Mouse (Mus musculus): ENCODE measurements at regions not wholly inside any gene's neighbourhood (a gene's known extent, or its start where the extent isn't known, plus 50 kb on each side); places are given as distances from the start of the nearest gene placed in this dataset.

DNA sequence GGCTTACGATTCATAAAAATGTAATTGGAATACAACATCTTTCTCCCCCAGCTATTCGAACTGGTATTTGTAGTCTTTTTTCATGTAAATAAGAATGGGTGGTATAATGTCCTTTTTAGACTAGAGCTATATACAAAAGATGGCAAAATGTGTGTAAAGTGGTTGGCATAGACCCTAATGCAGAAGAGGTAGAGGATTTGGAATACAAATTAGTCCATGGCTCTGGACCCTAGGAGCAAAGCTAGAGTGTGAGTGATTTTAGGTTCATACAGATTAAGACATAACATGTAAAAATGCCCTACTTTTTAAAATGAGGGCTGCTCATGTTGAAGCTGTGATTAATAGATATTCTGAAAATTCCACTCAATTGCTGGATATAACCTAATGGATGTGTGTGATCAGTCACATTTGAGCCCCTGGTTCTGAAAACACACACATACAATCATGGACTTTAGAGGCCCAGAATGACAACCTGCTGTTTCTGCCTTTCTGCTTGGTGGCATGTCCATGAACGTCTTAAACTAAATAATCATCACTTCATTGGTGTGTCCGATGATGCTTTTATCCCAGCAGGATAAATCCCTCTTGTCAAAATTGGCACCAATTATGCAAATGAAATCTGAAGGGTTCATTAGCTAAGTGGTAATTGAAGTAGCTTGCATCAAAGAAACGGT is 423.6 kb upstream of the Lrrc7 start:
- Histone ChIP-seq H3K27ac (replicated peaks; ENCODE audit: low read depth, low read length) (no peak overlapping the region), H3K9ac (ENCODE audit: low read depth, low read length, severe bottlenecking) (no peak overlapping the region), H3K4me2 (replicated peaks; ENCODE audit: low read depth, low read length, severe bottlenecking) (no peak overlapping the region), H3K27me3 (ENCODE audit: control insufficient read depth, insufficient read depth, low read length) (no peaks in the 10 kb centered on the region), H3K9me3 (ENCODE audit: control insufficient read depth, low read length) (no peaks in the 10 kb centered on the region), H3K4me1 (ENCODE audit: control insufficient read depth, insufficient read depth, low read length) (no peaks in the 10 kb centered on the region), H3K36me3 (ENCODE audit: control insufficient read depth, insufficient read depth, low read length) (no peaks in the 10 kb centered on the region), H3K4me3 (replicated peaks; ENCODE audit: low read length) (no peak overlapping the region)
- ATAC-seq (ENCODE audit: low FRiP score, low read depth): no peak
- DNase-seq (ENCODE audit: low spot score): no peak
- no peak for TF ChIP-seq POLR2A (IDR thresholded peaks at IDR 0.05; ENCODE audit: borderline replicate concordance, extremely low read depth, insufficient read depth, insufficient read length)
- WGBS: 81% methylated on average over 5 of the region's 5 CpGs

DNA sequence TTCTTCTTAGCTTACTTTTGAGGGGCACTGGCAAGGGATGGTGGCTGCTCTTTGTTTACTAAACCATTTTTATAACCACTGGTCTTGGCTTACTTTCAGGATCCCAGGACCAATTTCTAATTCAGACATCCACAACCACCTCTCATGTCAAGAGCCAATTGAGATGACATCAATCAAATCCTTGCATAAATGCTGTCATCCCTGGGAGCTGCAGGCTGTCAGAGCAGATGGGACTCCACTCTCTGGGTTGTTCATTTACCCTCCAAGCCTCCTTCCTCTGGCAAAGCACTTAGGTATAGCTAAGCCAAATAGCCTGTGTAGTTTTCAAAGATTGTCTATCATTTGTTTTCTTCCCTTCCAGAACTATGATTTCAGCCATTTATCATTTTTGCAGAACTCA is 385.0 kb upstream of the Lrrc7 start:
- no peak for TF ChIP-seq POLR2A (IDR thresholded peaks at IDR 0.05; ENCODE audit: borderline replicate concordance, extremely low read depth, insufficient read depth, insufficient read length)
- Histone ChIP-seq H3K4me3 (replicated peaks; ENCODE audit: low read length) (no peak overlapping the region), H3K27ac (replicated peaks; ENCODE audit: low read depth, low read length) (no peak overlapping the region), H3K4me2 (replicated peaks; ENCODE audit: low read depth, low read length, severe bottlenecking) (no peak overlapping the region), H3K4me1 (ENCODE audit: control insufficient read depth, insufficient read depth, low read length) (no peaks in the 10 kb centered on the region), H3K36me3 (ENCODE audit: control insufficient read depth, insufficient read depth, low read length) (no peaks in the 10 kb centered on the region), H3K27me3 (ENCODE audit: control insufficient read depth, insufficient read depth, low read length) (no peaks in the 10 kb centered on the region), H3K9ac (ENCODE audit: low read depth, low read length, severe bottlenecking) (no peak overlapping the region), H3K9me3 (ENCODE audit: control insufficient read depth, low read length) (no peaks in the 10 kb centered on the region)
- ATAC-seq (ENCODE audit: low FRiP score, low read depth) (no peak), DNase-seq (ENCODE audit: low spot score) (no peak)

DNA sequence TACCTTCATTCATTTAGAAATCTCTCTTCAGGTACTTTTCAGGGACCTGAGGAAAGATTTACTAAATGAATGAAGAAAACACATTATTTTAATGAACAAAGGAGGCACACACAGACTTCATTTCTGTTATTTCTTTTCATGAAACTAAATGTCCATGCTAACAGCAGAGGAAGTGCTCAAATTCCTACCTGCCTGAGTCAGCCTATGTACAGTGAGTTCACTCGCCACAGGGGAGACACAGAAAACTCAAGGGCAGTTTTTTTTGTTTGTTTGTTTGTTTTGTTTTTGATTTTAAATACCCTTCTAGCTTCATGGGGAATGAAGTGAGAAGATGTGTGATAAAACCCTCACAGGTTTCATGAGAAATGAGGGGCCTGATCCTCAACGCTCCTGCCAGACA is 343.1 kb upstream of the Lrrc7 start:
- 43% methylated on average over 2 of the region's 2 CpGs for WGBS
- Histone ChIP-seq H3K9me3 (ENCODE audit: control insufficient read depth, low read length) (no peaks in the 10 kb centered on the region), H3K4me3 (replicated peaks; ENCODE audit: low read length) (no peak overlapping the region), H3K4me2 (replicated peaks; ENCODE audit: low read depth, low read length, severe bottlenecking) (no peak overlapping the region), H3K4me1 (ENCODE audit: control insufficient read depth, insufficient read depth, low read length) (no peaks in the 10 kb centered on the region), H3K36me3 (ENCODE audit: control insufficient read depth, insufficient read depth, low read length) (no peaks in the 10 kb centered on the region), H3K27me3 (ENCODE audit: control insufficient read depth, insufficient read depth, low read length) (no peaks in the 10 kb centered on the region), H3K27ac (replicated peaks; ENCODE audit: low read depth, low read length) (no peak overlapping the region), H3K9ac (ENCODE audit: low read depth, low read length, severe bottlenecking) (no peak overlapping the region)
- ATAC-seq (ENCODE audit: low FRiP score, low read depth) (no peak), DNase-seq (ENCODE audit: low spot score) (no peak)
- TF ChIP-seq POLR2A (IDR thresholded peaks at IDR 0.05; ENCODE audit: borderline replicate concordance, extremely low read depth, insufficient read depth, insufficient read length): no peak

DNA sequence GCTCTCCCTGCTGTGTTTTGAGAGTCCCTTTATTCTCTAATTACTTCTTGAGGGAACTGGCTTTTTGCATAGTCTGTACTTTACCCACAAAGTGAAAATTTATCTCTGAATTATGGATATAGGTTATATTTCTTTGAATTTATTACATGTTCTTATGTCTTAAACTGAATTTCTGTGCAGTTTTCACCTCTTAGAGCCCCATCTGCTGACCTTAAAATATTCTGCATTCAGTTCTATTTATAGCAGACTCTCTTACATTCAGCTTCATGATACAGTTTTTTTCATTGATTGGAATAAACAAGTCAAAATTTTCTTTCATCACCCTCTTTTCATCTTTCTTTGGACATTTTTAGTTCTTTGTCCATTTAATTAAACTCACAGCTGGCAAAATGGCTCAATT is 337.4 kb upstream of the Lrrc7 start:
- Histone ChIP-seq H3K4me2 (replicated peaks; ENCODE audit: low read depth, low read length, severe bottlenecking) (no peak overlapping the region), H3K27ac (replicated peaks; ENCODE audit: low read depth, low read length) (no peak overlapping the region), H3K4me3 (replicated peaks; ENCODE audit: low read length) (no peak overlapping the region), H3K4me1 (ENCODE audit: control insufficient read depth, insufficient read depth, low read length) (no peaks in the 10 kb centered on the region), H3K9ac (ENCODE audit: low read depth, low read length, severe bottlenecking) (no peak overlapping the region), H3K27me3 (ENCODE audit: control insufficient read depth, insufficient read depth, low read length) (no peaks in the 10 kb centered on the region), H3K9me3 (ENCODE audit: control insufficient read depth, low read length) (no peaks in the 10 kb centered on the region), H3K36me3 (ENCODE audit: control insufficient read depth, insufficient read depth, low read length) (no peaks in the 10 kb centered on the region)
- DNase-seq (ENCODE audit: low spot score): no peak
- no peak for TF ChIP-seq POLR2A (IDR thresholded peaks at IDR 0.05; ENCODE audit: borderline replicate concordance, extremely low read depth, insufficient read depth, insufficient read length)
- no peak for ATAC-seq (ENCODE audit: low FRiP score, low read depth)

DNA sequence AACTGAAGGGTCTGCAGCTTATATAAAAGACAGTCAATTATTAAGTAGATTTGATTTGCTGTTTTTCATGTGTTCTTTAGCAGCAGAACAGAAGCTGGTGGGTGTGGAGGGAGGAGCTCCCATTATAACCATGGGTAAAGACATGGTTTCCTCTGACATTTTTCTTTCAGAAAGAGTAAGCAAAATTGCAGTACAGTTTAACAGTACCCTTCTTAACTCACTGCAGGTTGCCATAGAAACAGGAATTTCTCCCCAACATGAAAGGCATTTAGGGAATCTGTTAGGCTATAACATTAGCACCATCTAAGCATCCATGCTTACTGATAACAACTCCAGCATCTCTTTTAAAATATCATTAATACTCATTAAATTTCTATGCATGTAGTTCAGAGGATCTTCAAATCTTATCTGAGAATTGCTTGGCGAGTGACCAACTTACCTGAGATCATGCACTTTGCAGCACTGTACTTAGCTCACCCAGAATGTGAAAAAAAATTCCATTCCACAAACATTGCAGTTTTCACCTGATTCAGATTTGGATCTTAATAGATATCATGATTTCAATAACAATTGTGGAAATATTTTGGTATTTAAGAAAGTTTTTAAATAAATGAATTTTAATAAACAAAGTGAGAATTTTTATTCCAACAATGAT is 324.8 kb upstream of the Lrrc7 start:
- H3K4me2 ChIP-seq (replicated peaks; ENCODE audit: low read depth, low read length, severe bottlenecking): no peak overlapping the region
- ATAC-seq (ENCODE audit: low FRiP score, low read depth) (no peak), DNase-seq (ENCODE audit: low spot score) (no peak)
- H3K27me3 ChIP-seq (ENCODE audit: control insufficient read depth, insufficient read depth, low read length): no peaks in the 10 kb centered on the region
- H3K36me3 ChIP-seq (ENCODE audit: control insufficient read depth, insufficient read depth, low read length): no peaks in the 10 kb centered on the region
- no peak overlapping the region for H3K27ac ChIP-seq (replicated peaks; ENCODE audit: low read depth, low read length)
- 74% methylated on average over 1 of the region's 1 CpGs for WGBS
- no peak overlapping the region for H3K9ac ChIP-seq (ENCODE audit: low read depth, low read length, severe bottlenecking)
- no peaks in the 10 kb centered on the region for H3K4me1 ChIP-seq (ENCODE audit: control insufficient read depth, insufficient read depth, low read length)
- TF ChIP-seq POLR2A (IDR thresholded peaks at IDR 0.05; ENCODE audit: borderline replicate concordance, extremely low read depth, insufficient read depth, insufficient read length): no peak
- H3K9me3 ChIP-seq (ENCODE audit: control insufficient read depth, low read length): no peaks in the 10 kb centered on the region
- no peak overlapping the region for H3K4me3 ChIP-seq (replicated peaks; ENCODE audit: low read length)
